Mouse (Mus musculus) lung, adult 2 months (tissue): ENCODE measurements around the gene Crybb1.

ENCODE experiments used
- CTCF ChIP-seq: fragments of 200-500 bp; IDR thresholded peaks from 2 replicates; pipeline ENCODE4 v1.5.1; 2011; ENCODE audit warnings: mild to moderate bottlenecking, low read length, control low read depth; ENCODE audit not compliant: insufficient read depth
- POLR2A ChIP-seq: fragments of 200-500 bp; IDR thresholded peaks from 2 replicates; pipeline ENCODE4 v1.6.1; 2011; ENCODE audit warnings: low read depth, mild to moderate bottlenecking, control low read depth, low read length, borderline replicate concordance; ENCODE audit errors: extremely low read depth

DNA sequence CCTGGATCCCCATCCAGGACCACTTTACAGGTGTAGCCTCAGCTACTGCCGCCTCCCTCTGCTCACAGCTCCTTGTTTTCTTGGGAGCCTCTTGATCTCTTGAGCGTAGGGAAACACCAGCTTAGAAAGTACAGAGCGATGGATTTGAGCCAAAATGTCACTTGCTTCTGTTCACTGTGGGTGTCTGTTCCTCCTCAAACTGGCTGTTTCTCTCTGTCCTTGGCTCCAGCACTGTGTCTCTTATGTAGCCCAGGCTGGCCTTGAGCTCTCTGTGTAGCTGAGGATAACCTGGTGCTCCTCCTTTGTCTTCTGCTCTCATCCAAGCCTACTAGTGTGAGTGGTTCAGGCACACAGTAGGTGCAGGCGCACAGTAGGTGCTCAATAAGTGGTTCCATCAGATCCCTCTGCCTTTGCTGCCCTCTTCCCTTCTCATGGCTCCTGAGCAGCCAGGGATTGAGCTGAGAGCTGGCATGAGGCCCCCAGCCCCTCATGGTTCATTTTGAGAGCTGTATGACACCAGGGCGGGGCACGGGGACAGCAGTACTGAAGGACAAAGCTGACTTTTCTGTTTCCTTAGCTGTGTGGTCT lies 45.2 kb downstream of the Crybb1 start:
- TF ChIP-seq CTCF (no peak), POLR2A (no peak)
